In the genomic region with DNA sequence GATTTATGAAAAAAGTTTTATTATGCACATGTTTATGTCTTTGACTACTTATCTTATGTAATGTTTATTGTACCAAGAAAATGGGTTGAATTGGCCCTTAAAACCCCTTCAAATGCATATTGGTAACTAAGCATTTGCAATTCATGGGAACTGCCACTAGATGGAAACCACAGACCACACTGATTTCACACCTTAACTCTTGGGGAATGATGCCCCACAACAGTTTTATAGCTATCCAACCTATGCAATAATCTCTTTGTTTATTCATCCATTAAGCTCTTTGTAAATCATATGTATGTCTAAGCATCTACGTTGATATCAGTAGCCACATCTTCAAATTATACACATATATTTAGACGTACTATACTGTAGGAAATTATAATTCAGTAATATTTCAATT, we compare ENCODE assay signal across 8 mouse cellular contexts.
DNase-seq lines count a peak whose midpoint lies in the region; ATAC-seq and TF ChIP-seq lines count a peak whose summit lies in the region.

No protein-coding gene starts in this region.

- TF ChIP-seq CTCF in kidney, postnatal 0 days (IDR thresholded peaks at IDR 0.05; ENCODE audit: low read depth): peak; percentile 84

- DNase-seq in kidney, postnatal 0 days (ENCODE audit: low spot score): peak; percentile 52
- no peak for DNase-seq in kidney, adult 8-10 months
- peak; percentile 9 for DNase-seq in ES-E14 (ENCODE audit: low read depth, low spot score)
- DNase-seq in cerebellum, postnatal 14 days: peak; percentile 51 to 66
- peak; percentile 6 for DNase-seq in left cerebral cortex, postnatal 4 days
- DNase-seq in ovary, postnatal 10 days (ENCODE audit: low spot score): no peak
- no peak for DNase-seq in Muller cell, postnatal 12 days (ENCODE audit: inconsistent ontology term)
- DNase-seq in adrenal gland, postnatal 36 days: no peak

- intact Hi-C loops in left cerebral cortex, postnatal 4 days (cut with DNase I): no loop called here

- no peak overlapping the region for H3K9ac ChIP-seq in kidney, postnatal 0 days (ENCODE audit: low read depth, low read length)
- no peak overlapping the region for H3K9ac ChIP-seq in ES-E14 (ENCODE audit: insufficient read depth, low read depth, low read length, poor library complexity, severe bottlenecking)

- H3K27me3 ChIP-seq in kidney, postnatal 0 days (ENCODE audit: insufficient read depth, low read length): no peaks in the 10 kb centered on the region

- H3K4me3 ChIP-seq in kidney, postnatal 0 days (replicated peaks; ENCODE audit: low read depth, low read length): no peak overlapping the region
- no peak overlapping the region for H3K4me3 ChIP-seq in ES-E14 (ENCODE audit: insufficient read depth in 1 of 2, low read depth in 1 of 2, low read length in 2 of 2, poor library complexity in 1 of 2, severe bottlenecking in 1 of 2)

- H3K9me3 ChIP-seq in kidney, postnatal 0 days (replicated peaks; ENCODE audit: low read length): no peaks in the 10 kb centered on the region
- H3K9me3 ChIP-seq in ES-E14 (ENCODE audit: control insufficient read depth, insufficient read depth, low read depth, low read length): no peaks in the 10 kb centered on the region

- in situ Hi-C loops in ES-E14 (cut with MboI; ENCODE audit: low sequenced_read_pairs in 2 of 2, unreplicated experiment in 2 of 2): no loop called here

- no peak overlapping the region for H3K27ac ChIP-seq in kidney, postnatal 0 days
- H3K27ac ChIP-seq in ES-E14 (ENCODE audit: insufficient read depth, low read depth, low read length, poor library complexity, severe bottlenecking): no peak overlapping the region

- no peaks in the 10 kb centered on the region for H3K36me3 ChIP-seq in kidney, postnatal 0 days (ENCODE audit: insufficient read depth, low read length)
- H3K36me3 ChIP-seq in ES-E14 (ENCODE audit: control insufficient read depth, insufficient read depth, low read length, poor library complexity, severe bottlenecking): no peaks in the 10 kb centered on the region

- no peak overlapping the region for H3K4me2 ChIP-seq in kidney, postnatal 0 days (ENCODE audit: low read length)

- ATAC-seq in kidney, postnatal 0 days (replicated peaks; ENCODE audit: low FRiP score, low read depth): no peak

- 49% methylated on average over 2 of the region's 2 CpGs for WGBS in kidney, postnatal 0 days

- H3K4me1 ChIP-seq in kidney, postnatal 0 days (replicated peaks; ENCODE audit: insufficient read depth, low read length): no peaks in the 10 kb centered on the region
- no peaks in the 10 kb centered on the region for H3K4me1 ChIP-seq in ES-E14 (ENCODE audit: control insufficient read depth in 2 of 2, insufficient read depth in 2 of 2, low read length in 2 of 2, poor library complexity in 1 of 2)

TF ChIP-seq in ES-E14, 5 proteins besides CTCF, POLR2A, EP300 and RAD21:
- TF ChIP-seq ZNF384 (IDR thresholded peaks at IDR 0.05; ENCODE audit: low read depth, low read length) (no peak), MAFK (IDR thresholded peaks at IDR 0.05; ENCODE audit: insufficient read depth, low read depth, low read length) (no peak), ZC3H11A (IDR thresholded peaks at IDR 0.05; ENCODE audit: borderline replicate concordance, low read depth, low read length) (peak; percentile 42; the same call in 1 of the 2 replicates), CHD2 (IDR thresholded peaks at IDR 0.05; ENCODE audit: low read depth, low read length) (no peak), HCFC1 (IDR thresholded peaks at IDR 0.05; ENCODE audit: borderline replicate concordance, insufficient read depth, low read length) (no peak)

Comparison
In these comparisons a context has a peak if more than half of its experiments do, and no peak if none do; other contexts are left out.
1. DNase-seq: peak in kidney, postnatal 0 days (single experiment), ES-E14 (single experiment), cerebellum, postnatal 14 days (2 of 2) and left cerebral cortex, postnatal 4 days (single experiment); none in kidney, adult 8-10 months (0 of 2), ovary, postnatal 10 days (single experiment), Muller cell, postnatal 12 days (single experiment) and adrenal gland, postnatal 36 days (0 of 2).